13 mouse cellular contexts compared by ENCODE assay signal in genomic region chr2:180532386-180532995, GRCm38 (mm10). TPM values are rescaled to one million over a fixed set of nuclear protein-coding genes. Genes with fewer than 3 reads are reported as not detected.
DNase-seq lines count a peak whose midpoint lies in the region; ATAC-seq and TF ChIP-seq lines count a peak whose summit lies in the region.
"Had no signal": no experiment of that assay in that cellular context is flagged by ENCODE, and none has a peak within 500 bp of the region (broad histone marks: within the 10 kb centered on the region; RNA-seq: fewer than 3 reads in every experiment).

No protein-coding gene starts in this region.

- H3K27ac ChIP-seq in lung, postnatal 0 days (ENCODE audit: low read length), result no peak overlapping the region
- H3K27ac ChIP-seq in forebrain, embryonic 14.5 days (ENCODE audit: low read depth, low read length), result 0 out of 2 replicates have a peak overlapping the region, but pooled peaks have one; percentile 2
- peak overlapping the region; percentile 33; the same call in 1 of the 2 replicates for H3K27ac ChIP-seq in midbrain, embryonic 14.5 days (replicated peaks; ENCODE audit: low read depth, low read length)
- H3K27ac ChIP-seq: macrophage had no signal

- H3K4me1 ChIP-seq in lung, postnatal 0 days (ENCODE audit: insufficient read depth, low read depth, low read length), result no peaks in the 10 kb centered on the region
- H3K4me1 ChIP-seq in forebrain, embryonic 14.5 days (ENCODE audit: control insufficient read depth, insufficient read depth, low read length), result peaks cover 44% of the 10 kb centered on the region
- H3K4me1 ChIP-seq in midbrain, embryonic 14.5 days (ENCODE audit: control insufficient read depth, insufficient read depth, low read length), result peaks cover 29% of the 10 kb centered on the region

- H3K9me3 ChIP-seq in lung, postnatal 0 days (ENCODE audit: low read length), result no peaks in the 10 kb centered on the region
- H3K9me3 ChIP-seq in forebrain, embryonic 14.5 days (replicated peaks; ENCODE audit: control insufficient read depth, low read length), result no peaks in the 10 kb centered on the region
- H3K9me3 ChIP-seq in midbrain, embryonic 14.5 days (ENCODE audit: control insufficient read depth, low read length), result no peaks in the 10 kb centered on the region

- 37% methylated on average over 6 of the region's 6 CpGs for WGBS in lung, postnatal 0 days
- 12% methylated on average over 6 of the region's 6 CpGs for WGBS in forebrain, embryonic 14.5 days
- WGBS in midbrain, embryonic 14.5 days, result 31% methylated on average over 6 of the region's 6 CpGs

- no peak for TF ChIP-seq CTCF in lung, postnatal 0 days (IDR thresholded peaks at IDR 0.05)

- H3K27me3 ChIP-seq in lung, postnatal 0 days (replicated peaks; ENCODE audit: insufficient read depth, low read length), result no peaks in the 10 kb centered on the region
- 0 out of 2 replicates have a peak, but pooled peaks cover 2% of the 10 kb centered on the region for H3K27me3 ChIP-seq in forebrain, embryonic 14.5 days (replicated peaks; ENCODE audit: control insufficient read depth, insufficient read depth, low read length)
- H3K27me3 ChIP-seq in midbrain, embryonic 14.5 days (ENCODE audit: control insufficient read depth, insufficient read depth, low read length), result no peaks in the 10 kb centered on the region

- no peak for TF ChIP-seq EP300 in lung, postnatal 0 days (IDR thresholded peaks at IDR 0.05)

- peak; percentile 34 for DNase-seq in gastrocnemius, postnatal 14 days
- DNase-seq in gastrocnemius, adult 8-10 months (ENCODE audit: low spot score in 2 of 2), result no peak
- peak; percentile 12 for DNase-seq in lung, postnatal 0 days (ENCODE audit: low spot score)
- no peak for DNase-seq in lung, postnatal 25 days (ENCODE audit: low spot score)
- DNase-seq in forebrain, embryonic 14.5 days (ENCODE audit: low spot score), result peak; percentile 60
- DNase-seq in midbrain, embryonic 14.5 days, result peak; percentile 24
- no peak for DNase-seq in adrenal gland, postnatal 4 days (ENCODE audit: low spot score in 2 of 2)
- DNase-seq: adrenal gland, adult 2 months; kidney, adult 8-10 months had no signal

- no peak for ATAC-seq in lung, postnatal 0 days
- ATAC-seq in forebrain, embryonic 14.5 days, result no peak
- ATAC-seq in midbrain, embryonic 14.5 days (ENCODE audit: low FRiP score, low TSS enrichment), result no peak
- no peak for ATAC-seq in erythroid progenitor cell, adult 5-6 weeks (replicated peaks; ENCODE audit: low FRiP score, poor library complexity, severe bottlenecking)

- intact Hi-C loops in gastrocnemius, postnatal 14 days (cut with DNase I; ENCODE audit: low total_unique reads), result no loop called here

- no peak overlapping the region for H3K4me2 ChIP-seq in lung, postnatal 0 days (replicated peaks; ENCODE audit: low read depth, low read length)
- H3K4me2 ChIP-seq in forebrain, embryonic 14.5 days (ENCODE audit: low read length), result no peak overlapping the region
- no peak overlapping the region for H3K4me2 ChIP-seq in midbrain, embryonic 14.5 days (ENCODE audit: low read length)
- H3K4me2 ChIP-seq: liver, embryonic 11.5 days had no signal

- no peak overlapping the region for H3K4me3 ChIP-seq in lung, postnatal 0 days (ENCODE audit: low read depth, low read length)
- H3K4me3 ChIP-seq in forebrain, embryonic 14.5 days (ENCODE audit: low read depth, low read length), result no peak overlapping the region
- no peak overlapping the region for H3K4me3 ChIP-seq in midbrain, embryonic 14.5 days (replicated peaks; ENCODE audit: low read depth, low read length)
- H3K4me3 ChIP-seq: myocyte had no signal

- no peak overlapping the region for H3K9ac ChIP-seq in lung, postnatal 0 days (replicated peaks; ENCODE audit: low read depth)
- H3K9ac ChIP-seq in forebrain, embryonic 14.5 days (ENCODE audit: low read length), result no peak overlapping the region
- H3K9ac ChIP-seq in midbrain, embryonic 14.5 days (replicated peaks; ENCODE audit: low read length), result no peak overlapping the region

- no peaks in the 10 kb centered on the region for H3K36me3 ChIP-seq in lung, postnatal 0 days (ENCODE audit: insufficient read depth, low read length)
- no peaks in the 10 kb centered on the region for H3K36me3 ChIP-seq in forebrain, embryonic 14.5 days (ENCODE audit: control insufficient read depth, insufficient read depth, low read length)
- no peaks in the 10 kb centered on the region for H3K36me3 ChIP-seq in midbrain, embryonic 14.5 days (ENCODE audit: control insufficient read depth, insufficient read depth, low read length)

RNA-seq across cellular contexts. Expression of gene Ntsr1, which starts 32.7 kb away (rescaled TPM):
- not detected for total RNA-seq in gastrocnemius, postnatal 14 days (2021)
- under 1 TPM in 1 of 4 experiments, not detected in 3; 0.11 TPM for total RNA-seq in gastrocnemius, adult 8-10 months (2022)
- polyA plus RNA-seq in lung, postnatal 0 days (2015; fragmentation: Nextera tagmentation; extraction: Ambion mirVana), result 0.05 and 0.06 TPM in 2 replicates
- 4.4 and 6.1 TPM in 2 replicates for polyA plus RNA-seq in forebrain, embryonic 14.5 days (2014; fragmentation: Nextera tagmentation; extraction: Ambion mirVana)
- polyA plus RNA-seq in midbrain, embryonic 14.5 days (2014; fragmentation: Nextera tagmentation; extraction: Ambion mirVana), result 0.89 and 1.3 TPM in 2 replicates
- not detected in 2 replicates for total RNA-seq in erythroid progenitor cell, adult 5-6 weeks (2015; ENCODE audit: low replicate concordance)
- not detected in 2 replicates for total RNA-seq in erythroid progenitor cell, adult 5-6 weeks (2017; ENCODE audit: low replicate concordance)
- total RNA-seq in adrenal gland, postnatal 4 days (2021), result under 1 TPM; 0.25 to 0.73 TPM
- total RNA-seq: adrenal gland, adult 2 months had no signal
- polyA plus RNA-seq: adrenal gland, adult 2 months; macrophage; myocyte had no signal

RNA-seq across cellular contexts. Expression of gene Mrgbp, which starts 48.6 kb away (rescaled TPM):
- 1 to 10 TPM; 4.7 to 5.3 TPM for total RNA-seq in gastrocnemius, postnatal 14 days (2021)
- total RNA-seq in gastrocnemius, adult 8-10 months (2022), result 1 to 10 TPM; 3.6 to 5.1 (median 4.7) TPM
- polyA plus RNA-seq in lung, postnatal 0 days (2015; fragmentation: Nextera tagmentation; extraction: Ambion mirVana), result 20.5 and 22.4 TPM in 2 replicates
- polyA plus RNA-seq in forebrain, embryonic 14.5 days (2014; fragmentation: Nextera tagmentation; extraction: Ambion mirVana), result 48.8 and 52.4 TPM in 2 replicates
- polyA plus RNA-seq in midbrain, embryonic 14.5 days (2014; fragmentation: Nextera tagmentation; extraction: Ambion mirVana), result 46.8 and 49.5 TPM in 2 replicates
- 13.4 and 16.9 TPM in 2 replicates for total RNA-seq in erythroid progenitor cell, adult 5-6 weeks (2015; ENCODE audit: low replicate concordance)
- total RNA-seq in erythroid progenitor cell, adult 5-6 weeks (2017; ENCODE audit: low replicate concordance), result 12.1 and 14.3 TPM in 2 replicates
- 10 to 100 TPM; 28.2 to 29.3 TPM for total RNA-seq in adrenal gland, postnatal 4 days (2021)

RNA-seq across cellular contexts. Expression of gene Ogfr, which starts 56.6 kb away (rescaled TPM):
- total RNA-seq in gastrocnemius, postnatal 14 days (2021), result 10 to 100 TPM; 22.5 to 25.2 TPM
- 10 to 100 TPM; 21.3 to 24.7 (median 22.3) TPM for total RNA-seq in gastrocnemius, adult 8-10 months (2022)
- polyA plus RNA-seq in lung, postnatal 0 days (2015; fragmentation: Nextera tagmentation; extraction: Ambion mirVana), result 37.5 and 38.3 TPM in 2 replicates
- 95.6 and 100 TPM in 2 replicates for polyA plus RNA-seq in forebrain, embryonic 14.5 days (2014; fragmentation: Nextera tagmentation; extraction: Ambion mirVana)
- 97.7 and 105 TPM in 2 replicates for polyA plus RNA-seq in midbrain, embryonic 14.5 days (2014; fragmentation: Nextera tagmentation; extraction: Ambion mirVana)
- 31.7 and 33.1 TPM in 2 replicates for total RNA-seq in erythroid progenitor cell, adult 5-6 weeks (2015; ENCODE audit: low replicate concordance)
- total RNA-seq in erythroid progenitor cell, adult 5-6 weeks (2017; ENCODE audit: low replicate concordance), result 25.0 and 55.8 TPM in 2 replicates
- 10 to 100 TPM; 61.4 to 66.1 TPM for total RNA-seq in adrenal gland, postnatal 4 days (2021)

Comparison
In these comparisons a context has a peak if more than half of its experiments do, and no peak if none do; other contexts are left out.
1. DNase-seq: peak in gastrocnemius, postnatal 14 days (single experiment), lung, postnatal 0 days (single experiment), forebrain, embryonic 14.5 days (single experiment) and midbrain, embryonic 14.5 days (single experiment); none in gastrocnemius, adult 8-10 months (0 of 2), lung, postnatal 25 days (single experiment) and adrenal gland, postnatal 4 days (0 of 2).